Mouse (Mus musculus) heart, embryonic 11.5 days (tissue): ENCODE data around the gene Ptcd2. TPM values are rescaled to one million over a fixed set of nuclear protein-coding genes. Genes with fewer than 3 reads are reported as not detected.

ENCODE experiments used
- ATAC-seq: fragments of 200-750 bp; cut with Nextera tagmentation; replicated peaks from 2 replicates; pipeline ENCODE4 v1.8.0; 2017; ENCODE audit warnings: moderate library complexity; ENCODE audit not compliant: insufficient number of reproducible peaks, low FRiP score, low TSS enrichment
- H3K27ac ChIP-seq: fragments of 300-500 bp; sonication (generic); 2 replicates; pipeline ENCODE4 v1.5.1; 2014; ENCODE audit warnings: mild to moderate bottlenecking, low read depth, low read length
- H3K27me3 ChIP-seq: fragments of 300-500 bp; sonication (generic); 2 replicates; pipeline ENCODE4 v1.6.1; 2014; ENCODE audit warnings: mild to moderate bottlenecking, low read length, mixed read lengths; ENCODE audit not compliant: control insufficient read depth, insufficient read depth
- H3K36me3 ChIP-seq: fragments of 300-500 bp; sonication (generic); 2 replicates; pipeline ENCODE4 v1.6.1; 2014; ENCODE audit warnings: mild to moderate bottlenecking, low read length, moderate library complexity, mixed read lengths; ENCODE audit not compliant: control insufficient read depth, insufficient read depth
- H3K4me1 ChIP-seq: fragments of 300-500 bp; sonication (generic); 2 replicates; pipeline ENCODE4 v1.6.1; 2014; ENCODE audit warnings: low read length; ENCODE audit not compliant: control insufficient read depth, insufficient read depth
- H3K4me2 ChIP-seq: fragments of 300-500 bp; sonication (generic); 2 replicates; pipeline ENCODE4 v1.6.1; 2014; ENCODE audit warnings: mild to moderate bottlenecking, moderate library complexity
- H3K4me3 ChIP-seq: fragments of 300-500 bp; sonication (generic); 2 replicates; pipeline ENCODE4 v1.5.1; 2014; ENCODE audit warnings: low read depth, low read length
- H3K9ac ChIP-seq: fragments of 300-500 bp; sonication (generic); 2 replicates; pipeline ENCODE4 v1.6.1; 2014; ENCODE audit warnings: mild to moderate bottlenecking, low read depth, low read length, moderate library complexity
- H3K9me3 ChIP-seq: fragments of 300-500 bp; sonication (generic); replicated peaks from 2 replicates; pipeline ENCODE4 v1.6.1; 2016; ENCODE audit warnings: low read length; ENCODE audit not compliant: control insufficient read depth
- WGBS: fragments of 180-500 bp; shearing (Covaris S2); extraction: QIAGEN DNeasy Blood & Tissue Kit; methylation state at CpG from one replicate; pipeline ENCODE4 v1.1.7; 2014; ENCODE audit not compliant: insufficient replicate concordance; 5-methylcytosine and 5-hydroxymethylcytosine counted together
- polyA plus RNA-seq: library from polyadenylated mRNA; unstranded; fragments of >200 nt; fragmentation: Nextera tagmentation; extraction: Ambion mirVana; gene quantifications from 2 replicates; pipeline ENCODE4 v1.2.1, GENCODE M21; 2014

The Ptcd2 gene
- 57.0 and 59.6 TPM in 2 replicates for polyA plus RNA-seq

DNA sequence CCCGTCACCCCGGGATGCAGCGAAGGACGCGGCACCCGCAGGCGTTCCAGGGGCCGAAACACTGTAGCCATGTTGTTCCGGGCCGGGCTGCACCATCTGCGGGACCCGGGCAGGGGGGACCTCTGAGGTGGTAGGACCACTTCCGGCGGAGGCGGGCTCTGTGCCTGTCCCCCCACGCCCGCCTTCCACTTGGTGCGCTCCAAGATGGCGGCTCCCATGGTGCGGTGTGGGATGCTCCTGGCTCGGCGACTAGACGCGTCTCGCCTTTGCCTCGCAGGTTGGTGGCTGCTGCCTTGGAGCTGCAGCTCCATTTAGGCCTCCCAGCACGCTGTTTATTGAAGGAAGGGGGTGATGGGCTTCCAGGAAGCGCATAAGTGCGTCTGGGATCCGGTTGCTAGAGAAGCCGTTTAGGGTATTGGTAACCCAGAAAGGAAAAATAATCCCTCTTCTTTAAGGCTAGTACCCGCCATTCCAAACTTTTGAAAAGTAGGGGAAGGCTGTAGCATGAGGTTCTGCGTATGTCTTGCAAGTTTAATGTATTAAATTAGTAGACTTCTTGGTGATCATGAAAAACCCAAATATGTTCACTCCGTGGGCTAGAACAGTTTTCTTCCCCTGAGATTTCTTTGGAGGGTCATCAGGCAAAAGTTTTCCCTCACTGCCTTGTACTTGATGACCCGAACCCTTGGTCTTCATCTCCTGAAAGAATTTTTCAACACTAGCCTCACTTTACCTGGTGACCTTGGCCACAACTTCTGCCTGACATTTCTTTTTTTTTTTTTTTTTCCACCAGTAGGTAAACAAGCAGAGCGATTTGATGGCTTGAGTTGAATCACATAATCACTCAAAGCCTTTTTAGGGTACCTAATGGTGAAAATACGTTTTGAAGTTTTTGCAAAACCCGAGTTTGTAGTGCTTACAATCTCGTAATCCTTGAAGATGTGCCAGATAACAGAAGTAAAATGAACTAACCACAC lies at the start of gene Ptcd2, which contains the start of gene Mrps27:
Ptcd2 (minus strand) TSS at position 107 of the 977 bp plus-strand sequence.
Mrps27 (plus strand) TSS at position 188 of the 977 bp plus-strand sequence.
- H3K27ac ChIP-seq: peak within 1 kb of the TSS; percentile 77
- peaks cover 15% of the 10 kb centered on the region for H3K4me1 ChIP-seq
- H3K9me3 ChIP-seq: no peaks in the 10 kb centered on the region
- ATAC-seq: peak; percentile 93
- H3K4me2 ChIP-seq: peak within 1 kb of the TSS; percentile 76
- 3% methylated on average over 39 of the region's 39 CpGs for WGBS
- H3K4me3 ChIP-seq: peak within 1 kb of the TSS; percentile 66
- peak within 1 kb of the TSS; percentile 80 for H3K9ac ChIP-seq
- H3K27me3 ChIP-seq: no peaks in the 10 kb centered on the region
- peaks cover 13% of the 10 kb centered on the region for H3K36me3 ChIP-seq

- Histone ChIP-seq H3K4me3 (no peak overlapping the region), H3K9me3 (no peaks in the 10 kb centered on the region), H3K27ac (no peak overlapping the region), H3K4me2 (no peak overlapping the region), H3K36me3 (0 out of 2 replicates have a peak, but pooled peaks cover 3% of the 10 kb centered on the region), H3K4me1 (peaks cover 5% of the 10 kb centered on the region), H3K9ac (no peak overlapping the region), H3K27me3 (no peaks in the 10 kb centered on the region)
- no peak for ATAC-seq
- 67% methylated on average over 3 of the region's 3 CpGs for WGBS
These were observed 48.6 kb upstream of the Ptcd2 start for GRCm38 (mm10) chr13:99393128-99393527.

- H3K27me3 ChIP-seq: no peaks in the 10 kb centered on the region
- H3K36me3 ChIP-seq: 0 out of 2 replicates have a peak, but pooled peaks cover 3% of the 10 kb centered on the region
- H3K4me3 ChIP-seq: no peak overlapping the region
- H3K4me1 ChIP-seq: no peaks in the 10 kb centered on the region; the same call in 1 of the 2 replicates
- ATAC-seq: no peak
- H3K9ac ChIP-seq: no peak overlapping the region
- no peak overlapping the region for H3K27ac ChIP-seq
- 92% methylated on average over 3 of the region's 3 CpGs for WGBS
- no peak overlapping the region for H3K4me2 ChIP-seq
- H3K9me3 ChIP-seq: no peaks in the 10 kb centered on the region
These were observed 46.9 kb upstream of the Ptcd2 start for GRCm38 (mm10) chr13:99391417-99391816.

GRCm38 (mm10) chr13:99387901-99388811 lies 43.7 kb upstream of the Ptcd2 start:
- ATAC-seq: no peak
- WGBS: 85% methylated on average over 7 of the region's 7 CpGs
- Histone ChIP-seq H3K4me3 (no peak overlapping the region), H3K9ac (no peak overlapping the region), H3K27ac (no peak overlapping the region), H3K9me3 (no peaks in the 10 kb centered on the region), H3K4me2 (no peak overlapping the region), H3K36me3 (0 out of 2 replicates have a peak, but pooled peaks cover 3% of the 10 kb centered on the region), H3K4me1 (no peaks in the 10 kb centered on the region), H3K27me3 (no peaks in the 10 kb centered on the region)

DNA sequence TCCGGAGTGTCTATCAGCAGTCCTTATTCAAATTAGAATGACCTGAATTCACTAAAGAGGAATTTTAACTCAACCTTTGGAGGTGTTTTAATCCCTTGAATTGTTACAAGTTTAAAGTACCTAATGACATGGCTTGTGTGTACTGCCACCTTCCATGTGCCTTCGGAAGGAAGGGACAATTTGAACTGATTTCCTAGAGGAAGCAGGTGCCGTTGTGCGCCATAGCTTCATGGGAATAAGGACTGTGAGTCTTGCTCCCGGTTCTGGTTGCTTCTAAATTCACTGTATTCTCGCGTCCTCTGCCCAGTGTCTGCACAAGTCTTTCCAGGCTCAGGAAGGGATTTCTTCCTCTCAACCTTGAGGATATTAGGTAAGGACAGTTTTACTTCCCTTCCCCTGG lies 41.8 kb upstream of the Ptcd2 start:
- H3K4me2 ChIP-seq: no peak overlapping the region
- H3K9me3 ChIP-seq: no peaks in the 10 kb centered on the region
- H3K4me1 ChIP-seq: no peaks in the 10 kb centered on the region
- no peaks in the 10 kb centered on the region for H3K27me3 ChIP-seq
- no peak overlapping the region for H3K4me3 ChIP-seq
- H3K9ac ChIP-seq: no peak overlapping the region
- no peak for ATAC-seq
- 88% methylated on average over 7 of the region's 7 CpGs for WGBS
- no peak overlapping the region for H3K27ac ChIP-seq
- H3K36me3 ChIP-seq: 0 out of 2 replicates have a peak, but pooled peaks cover 3% of the 10 kb centered on the region

- no peak overlapping the region for H3K9ac ChIP-seq
- H3K4me3 ChIP-seq: no peak overlapping the region
- H3K4me1 ChIP-seq: no peaks in the 10 kb centered on the region
- no peak overlapping the region for H3K27ac ChIP-seq
- H3K4me2 ChIP-seq: no peak overlapping the region
- ATAC-seq: no peak
- no peaks in the 10 kb centered on the region for H3K9me3 ChIP-seq
- WGBS: 94% methylated on average over 6 of the region's 6 CpGs
- 0 out of 2 replicates have a peak, but pooled peaks cover 3% of the 10 kb centered on the region for H3K36me3 ChIP-seq
- H3K27me3 ChIP-seq: no peaks in the 10 kb centered on the region
These were observed 41.4 kb upstream of the Ptcd2 start for GRCm38 (mm10) chr13:99385911-99386310.

GRCm38 (mm10) chr13:99384555-99385203 lies 40.2 kb upstream of the Ptcd2 start:
- no peaks in the 10 kb centered on the region for H3K27me3 ChIP-seq
- no peaks in the 10 kb centered on the region for H3K4me1 ChIP-seq
- no peaks in the 10 kb centered on the region for H3K9me3 ChIP-seq
- no peak overlapping the region for H3K4me3 ChIP-seq
- ATAC-seq: no peak
- H3K4me2 ChIP-seq: no peak overlapping the region
- no peak overlapping the region; the same call in 1 of the 2 replicates for H3K27ac ChIP-seq
- H3K9ac ChIP-seq: no peak overlapping the region
- 75% methylated on average over 7 of the region's 7 CpGs for WGBS
- H3K36me3 ChIP-seq: no peaks in the 10 kb centered on the region

- ATAC-seq: no peak
- H3K4me1 ChIP-seq: no peaks in the 10 kb centered on the region
- H3K36me3 ChIP-seq: no peaks in the 10 kb centered on the region
- H3K27me3 ChIP-seq: no peaks in the 10 kb centered on the region
- no peak overlapping the region for H3K27ac ChIP-seq
- no peak overlapping the region for H3K4me3 ChIP-seq
- no peak overlapping the region for H3K9ac ChIP-seq
- no peaks in the 10 kb centered on the region for H3K9me3 ChIP-seq
- WGBS: 35% methylated on average over 6 of the region's 6 CpGs
- no peak overlapping the region for H3K4me2 ChIP-seq
These were observed 37.9 kb upstream of the Ptcd2 start for GRCm38 (mm10) chr13:99382373-99382772.
